Mouse (Mus musculus) ovary, postnatal 10 days (tissue): ENCODE measurements around the gene Rev1.

Experiments used
- DNase-seq: peaks from one replicate; pipeline ENCODE4 v3.0.0; 2022; ENCODE audit warnings: low spot score

The Rev1 gene

DNA sequence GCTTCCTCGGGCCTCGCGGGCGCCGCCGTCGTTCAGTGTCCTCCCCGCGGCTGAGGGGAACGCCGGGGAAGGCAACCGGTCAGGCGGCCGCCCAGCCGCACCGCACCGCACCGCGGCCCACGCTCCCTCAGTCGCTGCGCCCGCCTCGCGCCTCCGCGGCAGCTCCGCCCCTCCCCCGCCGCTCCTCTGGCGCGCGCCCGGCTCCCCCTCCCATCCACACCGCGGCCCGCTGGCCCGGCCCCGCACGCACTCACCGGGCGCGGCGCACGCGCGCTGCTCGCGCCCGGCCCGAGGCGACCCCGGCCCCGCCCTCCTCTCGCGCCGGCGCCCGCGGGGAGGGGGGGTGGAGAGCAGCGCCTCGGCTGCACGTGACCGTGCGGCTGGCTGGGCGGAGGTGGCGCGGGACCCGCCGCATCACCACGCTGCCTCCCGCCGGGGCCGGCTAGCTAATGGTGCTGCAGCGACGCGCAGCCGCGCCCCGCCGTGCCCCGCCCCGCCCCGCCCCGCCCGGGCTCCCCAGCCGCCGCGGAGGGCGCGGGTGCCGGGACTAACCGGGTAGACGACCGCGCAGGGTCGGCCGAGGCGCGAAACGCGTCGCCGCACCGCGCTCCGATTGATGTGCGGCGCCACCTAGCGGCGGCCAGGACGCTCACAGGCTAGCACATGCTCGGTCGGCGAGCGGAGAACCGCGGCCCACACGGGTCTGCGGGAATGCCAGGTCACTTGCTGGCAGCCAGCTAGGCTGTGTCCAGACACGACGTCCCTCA lies at the start of gene Rev1:
TSS of gene Rev1 (minus strand) at position 301 of the 767 bp plus-strand sequence.
- DNase-seq, result peak; percentile 85

GRCm38 (mm10) chr1:38178929-38179328 lies 49.3 kb upstream of the Rev1 start:
- no peak for DNase-seq

DNA sequence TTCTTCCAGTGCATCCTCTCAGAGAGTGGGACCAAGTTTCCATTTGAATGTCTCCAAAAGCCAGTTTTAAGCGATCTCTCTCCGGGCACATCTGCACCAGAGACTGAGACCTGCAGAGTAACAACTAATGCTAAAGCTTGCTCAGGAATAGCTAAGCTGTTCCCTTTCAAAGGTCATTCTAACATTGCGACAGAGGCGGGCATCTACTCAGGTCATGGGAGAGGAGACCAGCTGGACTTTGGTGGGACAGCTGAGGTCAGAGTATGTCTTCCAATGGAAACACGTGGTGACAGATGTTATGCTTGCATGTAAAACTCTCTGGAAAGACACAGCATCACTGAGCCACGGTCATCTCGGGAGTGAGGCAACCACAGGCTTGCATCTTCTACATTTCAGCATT lies 46.5 kb upstream of the Rev1 start:
- no peak for DNase-seq

DNA sequence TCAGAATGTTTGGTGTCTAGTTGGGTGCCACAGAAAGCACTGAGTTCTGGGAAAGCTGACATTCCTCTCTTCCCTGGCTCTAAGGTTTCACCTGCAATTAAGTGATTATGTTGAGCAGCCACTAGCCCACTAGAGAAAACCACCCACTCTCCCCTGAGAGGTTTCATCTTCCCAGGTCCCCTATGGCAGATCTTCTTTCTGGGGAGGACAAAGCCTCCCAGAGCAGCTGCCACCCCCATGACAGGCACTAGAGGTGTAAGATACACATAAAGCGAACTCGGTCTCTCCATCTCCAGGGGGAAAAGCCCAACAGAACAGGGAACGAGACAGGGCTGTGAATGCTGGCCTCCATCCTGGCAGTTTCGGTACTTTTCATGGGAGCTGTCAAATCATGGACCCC lies 42.3 kb upstream of the Rev1 start:
- DNase-seq, result no peak

DNA sequence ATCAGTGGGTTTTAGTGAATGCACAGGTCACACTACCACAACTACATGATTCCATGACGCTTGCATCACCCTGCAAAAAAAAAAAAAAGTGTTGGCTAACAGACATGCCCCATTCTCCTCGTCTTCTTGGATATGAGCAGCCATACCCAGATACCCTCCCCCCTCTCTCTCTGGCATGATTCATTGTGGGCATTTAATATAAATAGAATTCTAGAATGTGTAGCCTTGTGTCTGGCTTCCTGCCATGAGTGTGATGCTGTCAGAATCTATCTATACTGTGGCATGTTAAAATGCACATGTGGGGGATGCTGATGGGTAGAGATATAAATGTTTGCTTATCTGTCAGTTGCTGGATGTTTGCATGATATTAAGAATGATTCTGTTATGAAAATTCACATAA lies 36.1 kb upstream of the Rev1 start:
- no peak for DNase-seq

GRCm38 (mm10) chr1:38150086-38150485 lies 20.5 kb upstream of the Rev1 start:
- no peak for DNase-seq

GRCm38 (mm10) chr1:38146008-38146407 lies 16.4 kb upstream of the Rev1 start:
- no peak for DNase-seq

GRCm38 (mm10) chr1:38141371-38141770 lies 11.8 kb upstream of the Rev1 start:
- DNase-seq, result no peak

- no peak for DNase-seq
Observed at GRCm38 (mm10) chr1:38140911-38141310, 11.3 kb upstream of the Rev1 start.

GRCm38 (mm10) chr1:38139396-38139795 lies 9.8 kb upstream of the Rev1 start:
- no peak for DNase-seq

DNA sequence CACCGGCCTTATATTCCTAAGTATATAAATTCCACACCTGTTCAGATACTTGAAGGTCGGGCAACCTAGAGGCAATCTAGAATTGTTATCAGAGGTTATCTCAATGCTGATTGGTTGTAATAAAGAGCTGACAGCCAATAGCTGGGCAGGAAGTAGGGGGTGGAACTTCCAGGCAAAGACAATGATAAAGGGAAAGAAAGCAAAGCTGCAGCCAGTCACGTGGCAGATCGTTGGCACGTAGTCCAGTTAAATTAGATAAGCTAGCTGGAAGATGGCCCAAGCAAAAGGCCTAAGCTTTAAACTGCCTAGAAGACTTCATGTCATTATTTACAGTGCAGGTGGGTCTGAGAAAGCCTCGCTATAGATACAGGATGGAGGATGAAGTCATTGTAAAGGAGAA lies 3.3 kb upstream of the Rev1 start:
- DNase-seq, result no peak

- no peak for DNase-seq
Observed at GRCm38 (mm10) chr1:38130715-38131483, 1.3 kb upstream of the Rev1 start.

DNA sequence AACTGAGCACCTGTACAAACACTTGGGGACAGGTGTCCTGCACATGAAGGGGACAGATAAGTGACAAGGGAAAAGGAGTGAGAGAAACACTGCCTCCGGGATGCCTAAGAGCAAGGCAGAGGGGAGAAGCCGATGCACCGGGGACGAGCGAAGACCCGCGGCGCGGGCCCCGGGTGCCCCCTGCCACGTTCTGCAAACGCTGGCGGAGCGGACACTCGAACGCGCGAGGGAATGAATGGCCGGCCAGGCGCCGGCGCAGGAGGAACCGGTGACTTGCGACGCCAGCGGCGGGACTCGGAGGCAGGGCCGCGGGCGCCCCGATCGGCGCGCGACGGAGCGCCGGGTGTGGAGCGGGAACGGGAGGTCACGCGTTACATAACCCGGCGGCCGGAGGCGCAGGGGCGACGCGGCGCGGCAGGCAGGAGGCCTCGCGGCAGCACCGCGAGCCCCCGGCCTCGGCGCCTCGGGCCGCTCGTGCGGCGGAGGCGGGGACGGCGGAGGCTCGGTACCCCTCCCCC lies 623 bp downstream of the Rev1 start:
- DNase-seq, result peak; percentile 15

GRCm38 (mm10) chr1:38127036-38127435 lies 2.6 kb downstream of the Rev1 start:
- no peak for DNase-seq

DNA sequence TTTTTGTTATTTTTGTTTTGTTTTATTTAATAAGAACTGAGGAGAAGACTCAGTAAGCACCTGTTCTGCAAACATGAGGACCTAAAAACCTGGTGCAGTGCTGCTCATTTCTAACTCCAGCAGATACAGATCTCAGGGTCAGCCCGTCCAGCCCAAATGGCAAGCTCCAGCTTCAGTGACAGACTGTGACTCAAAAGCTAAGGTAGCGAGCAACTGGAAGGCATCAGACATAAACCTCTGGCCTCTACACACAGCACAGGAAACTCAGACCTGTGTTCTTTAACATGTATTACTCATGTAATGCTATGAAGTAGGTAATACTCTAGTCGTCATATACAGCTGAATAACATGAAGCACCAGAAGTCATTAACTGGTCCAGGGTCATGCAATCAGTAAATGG lies 3.2 kb downstream of the Rev1 start:
- no peak for DNase-seq

GRCm38 (mm10) chr1:38124261-38124660 lies 5.3 kb downstream of the Rev1 start:
- DNase-seq, result no peak

GRCm38 (mm10) chr1:38120877-38121276 lies 8.7 kb downstream of the Rev1 start:
- DNase-seq, result no peak

GRCm38 (mm10) chr1:38118624-38119023 lies 11.0 kb downstream of the Rev1 start:
- DNase-seq, result no peak

- no peak for DNase-seq
Observed at GRCm38 (mm10) chr1:38109786-38110185, 19.8 kb downstream of the Rev1 start.

GRCm38 (mm10) chr1:38103813-38104212 lies 25.8 kb downstream of the Rev1 start:
- no peak for DNase-seq

DNA sequence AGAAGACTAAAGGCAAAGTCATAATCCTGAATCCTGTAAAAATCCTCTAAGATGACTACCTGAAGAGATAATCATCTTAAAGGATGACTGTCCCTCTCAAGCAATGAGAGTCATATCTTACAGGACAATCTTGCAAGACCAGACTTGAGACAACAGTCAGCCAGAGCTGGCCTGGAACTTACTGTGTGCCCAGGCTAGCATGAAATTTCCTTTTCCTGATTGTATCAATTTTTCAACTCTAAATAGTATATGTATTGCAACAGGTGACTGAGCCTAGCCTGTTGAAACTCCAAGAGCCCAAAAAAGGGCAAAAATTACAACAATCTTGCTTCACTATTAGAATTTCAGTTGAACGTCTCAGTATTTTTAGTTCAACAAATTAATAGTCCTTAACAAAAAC lies 26.4 kb downstream of the Rev1 start:
- no peak for DNase-seq

DNA sequence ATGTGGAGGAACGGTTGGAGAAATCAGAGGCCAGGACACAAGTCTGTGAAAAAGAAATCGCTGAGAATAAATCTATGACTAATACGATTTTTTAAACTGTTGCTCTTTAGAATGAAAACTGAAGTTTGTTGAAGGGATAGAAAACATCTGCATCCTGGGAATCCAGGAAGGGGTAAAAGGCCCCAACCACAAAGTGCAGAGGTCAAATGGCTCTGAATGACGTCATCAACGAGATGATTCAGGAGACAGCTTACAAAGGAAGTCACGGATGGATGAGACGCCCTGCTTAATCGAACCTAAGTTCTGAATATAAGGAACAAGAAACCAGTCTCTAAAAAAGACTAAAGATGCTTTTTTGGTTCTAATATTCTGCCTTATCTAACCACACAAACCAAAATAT lies 48.3 kb downstream of the Rev1 start:
- DNase-seq, result no peak

DNA sequence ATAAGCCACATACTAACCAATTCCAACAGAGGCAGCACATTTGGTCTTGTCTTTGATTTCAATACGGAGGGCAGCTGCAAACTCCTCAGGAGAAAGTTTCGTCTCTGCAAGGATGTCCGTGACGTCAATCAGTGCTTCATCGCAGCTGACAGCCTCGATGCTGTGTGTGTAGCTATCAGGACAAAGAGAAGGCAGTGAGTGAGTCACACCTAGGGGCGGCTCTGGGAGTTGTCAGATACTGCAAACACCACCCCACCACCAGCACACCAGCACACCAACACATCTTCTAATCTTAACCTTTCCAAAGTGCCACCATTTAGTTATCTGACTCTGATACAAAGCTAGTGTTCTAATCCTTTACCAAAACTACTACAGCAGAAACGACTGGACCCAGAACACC lies 58.3 kb downstream of the Rev1 start:
- no peak for DNase-seq
